Mouse (Mus musculus) brain, embryonic 14.5 days (tissue): ENCODE measurements around the gene Dgkh. TPM values are rescaled to one million over a fixed set of nuclear protein-coding genes. Genes with fewer than 3 reads are reported as not detected.

Source experiments
- DNase-seq: peaks from one replicate; pipeline ENCODE4 v3.0.0-alpha.2; 2011; ENCODE audit warnings: low read depth
- CTCF ChIP-seq: fragments of 200-500 bp; IDR thresholded peaks from 2 replicates; pipeline ENCODE4 v1.5.1; 2012; ENCODE audit warnings: inconsistent platforms, mild to moderate bottlenecking, moderate library complexity, borderline replicate concordance; ENCODE audit not compliant: insufficient read depth, insufficient read length; ENCODE audit errors: extremely low read depth
- POLR2A ChIP-seq: fragments of 200-500 bp; IDR thresholded peaks from 2 replicates; pipeline ENCODE4 v1.6.1; 2012; ENCODE audit warnings: mild to moderate bottlenecking, inconsistent platforms, borderline replicate concordance; ENCODE audit not compliant: poor library complexity, insufficient read depth, insufficient read length, severe bottlenecking; ENCODE audit errors: extremely low read depth
- polyA plus RNA-seq: library from polyadenylated mRNA; depleted of rRNA; stranded (reverse); fragments of >200 nt; gene quantifications from 2 replicates; pipeline ENCODE4 v1.2.3, GENCODE M21; 2012

Gene Dgkh
- polyA plus RNA-seq, 1 experiment: 4.9 TPM

DNA sequence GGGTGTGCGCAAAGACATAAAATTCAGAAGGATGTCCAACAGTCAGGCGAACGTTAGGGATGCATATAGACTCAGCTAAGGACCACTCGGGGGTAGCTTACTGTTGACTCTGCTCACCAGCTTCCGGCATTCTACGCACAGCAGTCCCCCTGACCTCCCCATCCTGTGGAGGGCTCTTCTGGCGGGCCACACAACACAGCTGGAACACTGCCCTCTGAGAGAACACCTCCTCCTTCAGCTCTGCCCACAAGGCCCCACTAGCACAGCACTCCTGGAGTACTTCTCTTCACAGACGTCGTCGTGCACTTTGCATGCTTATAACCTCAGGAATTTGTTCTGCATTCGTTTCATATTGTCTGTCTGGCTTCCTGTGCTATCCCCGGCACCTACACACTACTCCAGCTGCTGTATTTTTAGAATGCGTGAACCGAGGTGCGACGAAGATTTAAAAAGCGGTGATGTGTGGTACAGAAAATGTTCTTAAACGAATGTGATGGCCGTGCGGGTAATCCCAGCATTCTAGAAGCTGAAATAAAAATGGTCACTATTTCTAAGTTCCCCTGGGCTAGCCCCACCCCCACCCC, 19.9 kb downstream of the Dgkh start:
- no peak for TF ChIP-seq CTCF
- no peak for TF ChIP-seq POLR2A
- DNase-seq: no peak

DNA sequence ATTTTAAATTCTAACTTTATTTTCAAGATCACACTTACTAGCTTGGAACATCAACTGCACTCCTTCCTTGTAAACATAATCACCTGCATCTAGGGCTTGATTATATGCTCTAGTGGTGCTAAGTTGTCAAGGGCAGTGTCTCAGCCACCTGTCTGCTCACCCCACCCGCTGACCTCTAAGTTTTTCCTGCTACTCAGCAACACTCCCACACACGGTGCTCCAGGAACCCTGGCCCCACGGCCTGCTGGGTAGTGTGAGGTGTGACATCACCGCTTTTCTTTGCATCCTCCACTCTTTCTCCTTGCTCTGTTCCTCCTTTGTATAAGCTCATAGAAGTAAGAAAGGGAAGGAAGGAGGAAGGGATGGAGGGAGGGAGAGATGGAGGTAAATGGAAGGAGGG, 21.9 kb downstream of the Dgkh start:
- no peak for DNase-seq
- TF ChIP-seq POLR2A (no peak), CTCF (no peak)

DNA sequence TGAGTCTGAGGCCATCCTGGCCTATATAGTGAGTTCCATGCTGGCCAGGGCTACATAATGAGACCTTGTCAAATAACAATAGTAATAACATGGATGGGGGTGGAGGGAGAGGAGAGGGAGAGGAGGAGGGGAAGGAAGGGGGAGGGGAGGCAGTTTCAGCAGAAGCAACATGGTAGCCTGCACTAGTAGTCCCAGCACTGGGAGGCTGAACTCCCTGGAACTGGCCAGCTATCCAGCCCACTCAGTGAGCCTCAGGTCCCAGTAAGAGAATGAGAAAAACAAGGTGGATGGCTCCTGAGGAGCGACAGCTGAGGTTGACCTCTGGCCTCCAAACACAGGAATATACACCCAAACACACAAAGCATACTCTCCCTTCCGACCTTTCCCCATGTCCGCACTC, 27.0 kb downstream of the Dgkh start:
- DNase-seq: no peak
- TF ChIP-seq CTCF (no peak), POLR2A (no peak)

GRCm38 (mm10) chr14:78703989-78704388, 28.6 kb downstream of the Dgkh start:
- no peak for TF ChIP-seq POLR2A
- TF ChIP-seq CTCF: no peak
- no peak for DNase-seq

DNA sequence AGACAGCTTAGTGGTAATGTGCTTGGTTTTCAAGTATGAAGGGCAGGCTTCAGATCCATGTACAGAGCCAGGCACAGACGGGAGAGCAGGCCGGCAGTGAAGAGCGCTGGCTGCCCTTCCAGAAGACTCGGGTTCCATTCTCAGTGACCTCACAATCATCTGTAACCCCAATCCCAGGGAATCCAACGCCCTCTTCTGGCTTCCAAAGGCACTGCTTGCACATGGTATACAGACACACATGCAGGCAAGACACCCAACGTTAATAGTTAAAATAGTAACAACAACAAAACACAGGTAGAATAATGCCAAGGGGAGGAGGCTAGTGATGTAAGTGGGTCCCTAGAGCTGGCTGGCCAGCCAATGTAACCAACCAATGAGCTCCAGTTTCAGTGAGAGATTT, 29.2 kb downstream of the Dgkh start:
- TF ChIP-seq CTCF (no peak), POLR2A (no peak)
- no peak for DNase-seq

DNA sequence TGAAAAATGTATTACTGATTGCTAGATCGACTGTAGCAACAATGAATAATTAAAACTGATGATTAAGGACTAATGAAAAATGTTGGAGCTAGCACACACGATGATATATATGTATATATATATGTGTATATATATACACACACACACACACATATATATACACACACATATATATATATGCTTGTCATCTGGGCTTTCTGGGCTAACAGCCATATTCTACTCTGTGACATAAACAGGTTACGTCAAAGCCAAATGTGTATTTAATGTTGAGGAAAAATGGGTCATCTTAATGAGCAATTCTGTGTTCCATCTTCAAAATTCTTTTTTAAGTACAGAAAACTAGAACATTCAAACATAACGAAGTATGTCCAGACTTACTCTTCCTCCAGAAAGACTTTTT, 30.5 kb downstream of the Dgkh start:
- TF ChIP-seq CTCF: no peak
- TF ChIP-seq POLR2A: no peak
- peak; percentile 55 for DNase-seq

GRCm38 (mm10) chr14:78701501-78701900, 31.1 kb downstream of the Dgkh start:
- TF ChIP-seq CTCF: no peak
- TF ChIP-seq POLR2A: no peak
- no peak for DNase-seq

- TF ChIP-seq CTCF (no peak), POLR2A (no peak)
- peak; percentile 17 for DNase-seq
Observed at GRCm38 (mm10) chr14:78701087-78701486, 31.5 kb downstream of the Dgkh start.

GRCm38 (mm10) chr14:78699634-78700033, 32.9 kb downstream of the Dgkh start:
- no peak for DNase-seq
- no peak for TF ChIP-seq CTCF
- no peak for TF ChIP-seq POLR2A

GRCm38 (mm10) chr14:78699196-78699595, 33.4 kb downstream of the Dgkh start:
- DNase-seq: peak; percentile 51
- no peak for TF ChIP-seq CTCF
- no peak for TF ChIP-seq POLR2A

- TF ChIP-seq POLR2A: no peak
- TF ChIP-seq CTCF: no peak
- DNase-seq: no peak
Observed at GRCm38 (mm10) chr14:78694121-78694520, 38.5 kb downstream of the Dgkh start.

- TF ChIP-seq POLR2A (no peak), CTCF (no peak)
Observed at GRCm38 (mm10) chr14:78692602-78693001, 40.0 kb downstream of the Dgkh start.

DNA sequence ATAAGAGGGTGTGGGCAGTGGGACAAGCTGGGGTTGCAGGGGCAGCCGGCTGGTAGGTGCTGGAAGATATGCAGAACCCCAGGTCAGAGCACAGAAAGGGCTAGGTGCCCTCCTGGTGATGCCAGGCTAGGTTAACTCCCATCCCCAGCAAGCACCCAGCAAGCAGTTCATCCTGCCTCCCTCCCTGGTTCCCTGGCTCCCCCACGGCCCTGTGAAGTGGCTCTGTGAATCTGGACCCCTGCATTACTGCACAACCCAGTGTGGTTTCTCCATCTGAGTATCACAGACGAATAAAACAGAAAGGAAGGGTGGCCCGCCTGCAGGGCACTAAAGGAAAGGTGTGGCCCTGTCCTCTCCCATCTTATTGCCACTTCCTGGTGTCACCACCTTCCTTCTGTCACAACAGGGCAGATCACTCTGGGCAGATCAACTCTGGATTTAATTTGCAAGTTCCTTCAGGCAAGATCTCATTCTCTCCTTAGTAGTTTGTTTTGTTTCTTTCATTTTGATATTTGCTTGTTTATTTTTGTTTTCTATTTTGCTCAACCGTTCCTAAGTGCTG, 40.6 kb downstream of the Dgkh start:
- TF ChIP-seq POLR2A: no peak
- TF ChIP-seq CTCF: no peak
- no peak for DNase-seq

More at GRCm38 (mm10) chr14:78692602-78693001, 40.0 kb downstream of the Dgkh start:
- DNase-seq: no peak

- DNase-seq: no peak
- TF ChIP-seq POLR2A (no peak), CTCF (no peak)
Observed at GRCm38 (mm10) chr14:78690883-78691282, 41.7 kb downstream of the Dgkh start.

DNA sequence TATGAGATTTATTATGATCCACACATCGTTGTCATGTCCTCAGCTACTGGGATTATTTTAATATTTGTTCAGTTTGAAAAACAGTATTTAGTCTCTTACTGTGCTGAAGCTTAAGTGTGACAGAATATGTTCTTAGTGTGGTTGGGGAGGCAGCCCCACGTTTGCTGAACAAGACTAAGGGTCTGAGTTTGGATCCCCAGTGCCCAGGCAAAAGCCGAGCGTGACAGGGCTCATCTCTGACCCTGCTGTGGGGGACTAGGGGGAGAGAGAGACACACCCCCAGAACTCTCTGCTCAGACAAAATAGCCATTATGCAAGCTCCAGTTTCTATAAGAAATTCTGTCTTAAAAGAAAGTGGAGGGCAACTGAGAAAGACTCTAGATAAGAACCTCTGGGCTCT, 42.2 kb downstream of the Dgkh start:
- no peak for DNase-seq
- TF ChIP-seq CTCF (no peak), POLR2A (no peak)

- no peak for TF ChIP-seq POLR2A
- TF ChIP-seq CTCF: no peak
Observed at GRCm38 (mm10) chr14:78689950-78690349, 42.6 kb downstream of the Dgkh start.

More at GRCm38 (mm10) chr14:78689950-78690349, 42.6 kb downstream of the Dgkh start:
- no peak for DNase-seq
